Mouse (Mus musculus) forebrain, embryonic 14.5 days (tissue): Measurements from ENCODE around the gene Sprr2a3. TPM values are rescaled to one million over a fixed set of nuclear protein-coding genes. Genes with fewer than 3 reads are reported as not detected.
"Not testable (repeated sequence)": the region's sequence is repeated elsewhere in the genome, so short reads cannot be mapped to it uniquely, and the experiment has no call there.

Experiments
- ATAC-seq: fragments of 200-750 bp; cut with Nextera tagmentation; 2 replicates; pipeline ENCODE4 v1.8.0; 2017; ENCODE audit warnings: mild to moderate bottlenecking, moderate library complexity
- DNase-seq: peaks from one replicate; pipeline ENCODE4 v3.0.0-alpha.2; 2015; ENCODE audit warnings: low spot score
- H3K27ac ChIP-seq: fragments of 300-500 bp; sonication (generic); 2 replicates; pipeline ENCODE4 v1.5.1; 2014; ENCODE audit warnings: low read depth, mild to moderate bottlenecking, control low read depth, low read length, moderate library complexity
- H3K27me3 ChIP-seq: fragments of 300-500 bp; sonication (generic); replicated peaks from 2 replicates; pipeline ENCODE4 v1.6.1; 2014; ENCODE audit warnings: low read length, control low read depth, mixed read lengths; ENCODE audit not compliant: control insufficient read depth, insufficient read depth
- H3K36me3 ChIP-seq: fragments of 300-500 bp; sonication (generic); 2 replicates; pipeline ENCODE4 v1.6.1; 2014; ENCODE audit warnings: low read length, control low read depth; ENCODE audit not compliant: control insufficient read depth, insufficient read depth
- H3K4me1 ChIP-seq: fragments of 300-500 bp; sonication (generic); 2 replicates; pipeline ENCODE4 v1.6.1; 2014; ENCODE audit warnings: antibody characterized with exemption, low read length, control low read depth; ENCODE audit not compliant: control insufficient read depth, insufficient read depth
- H3K4me2 ChIP-seq: fragments of 300-500 bp; sonication (generic); 2 replicates; pipeline ENCODE4 v1.6.1; 2014; ENCODE audit warnings: mild to moderate bottlenecking, control low read depth, low read length
- H3K4me3 ChIP-seq: fragments of 300-500 bp; sonication (generic); 2 replicates; pipeline ENCODE4 v1.5.1; 2014; ENCODE audit warnings: low read depth, low read length, control low read depth
- H3K9ac ChIP-seq: fragments of 300-500 bp; sonication (generic); 2 replicates; pipeline ENCODE4 v1.6.1; 2014; ENCODE audit warnings: mild to moderate bottlenecking, low read length, control low read depth, moderate library complexity
- H3K9me3 ChIP-seq: fragments of 300-500 bp; sonication (generic); replicated peaks from 2 replicates; pipeline ENCODE4 v1.6.1; 2016; ENCODE audit warnings: low read length, control low read depth, mixed read lengths; ENCODE audit not compliant: control insufficient read depth
- WGBS: fragments of 180-500 bp; shearing (Covaris S2); extraction: QIAGEN DNeasy Blood & Tissue Kit; methylation state at CpG from one replicate; pipeline ENCODE4 v1.1.7; 2014; 5-methylcytosine and 5-hydroxymethylcytosine counted together
- polyA plus RNA-seq: library from polyadenylated mRNA; unstranded; fragments of >200 nt; fragmentation: Nextera tagmentation; extraction: Ambion mirVana; gene quantifications from 2 replicates; pipeline ENCODE4 v1.2.1, GENCODE M21; 2014

The Sprr2a3 gene
- polyA plus RNA-seq, 1 experiment from 2014 or later, result not detected

- H3K9me3 ChIP-seq, H3K27me3 ChIP-seq, ATAC-seq, H3K27ac ChIP-seq, H3K9ac ChIP-seq, H3K4me1 ChIP-seq, H3K4me3 ChIP-seq, DNase-seq, H3K4me2 ChIP-seq, H3K36me3 ChIP-seq: not testable (repeated sequence)
Observed at GRCm38 (mm10) chr3:92258526-92258925, 26.7 kb upstream of the Sprr2a3 start.

- H3K4me3 ChIP-seq, H3K4me2 ChIP-seq, H3K27me3 ChIP-seq, H3K4me1 ChIP-seq, H3K27ac ChIP-seq, DNase-seq, H3K9ac ChIP-seq, H3K36me3 ChIP-seq, H3K9me3 ChIP-seq, ATAC-seq: not testable (repeated sequence)
- no CpG with 5 or more reads among the region's 2 CpGs for WGBS
Observed at GRCm38 (mm10) chr3:92263462-92263861, 21.8 kb upstream of the Sprr2a3 start.

GRCm38 (mm10) chr3:92271414-92271985 lies 13.7 kb upstream of the Sprr2a3 start:
- 0 out of 2 replicates have a peak, but pooled peaks have one; percentile 32 for ATAC-seq
- not testable (repeated sequence) for H3K27ac ChIP-seq, H3K27me3 ChIP-seq, H3K4me1 ChIP-seq, H3K4me3 ChIP-seq, DNase-seq, H3K9me3 ChIP-seq, H3K4me2 ChIP-seq, H3K36me3 ChIP-seq, H3K9ac ChIP-seq
- WGBS, result no CpG with 5 or more reads among the region's 4 CpGs

GRCm38 (mm10) chr3:92273504-92273903 lies 11.7 kb upstream of the Sprr2a3 start:
- not testable (repeated sequence) for H3K9me3 ChIP-seq, H3K27me3 ChIP-seq, DNase-seq, H3K4me1 ChIP-seq, H3K4me2 ChIP-seq, ATAC-seq, H3K9ac ChIP-seq, H3K27ac ChIP-seq, H3K4me3 ChIP-seq, H3K36me3 ChIP-seq

GRCm38 (mm10) chr3:92274018-92274417 lies 11.2 kb upstream of the Sprr2a3 start:
- ATAC-seq, H3K9me3 ChIP-seq, H3K9ac ChIP-seq: not testable (repeated sequence)

GRCm38 (mm10) chr3:92279663-92280062 lies 5.6 kb upstream of the Sprr2a3 start:
- not testable (repeated sequence) for H3K27me3 ChIP-seq, H3K36me3 ChIP-seq, H3K4me2 ChIP-seq, DNase-seq, H3K9me3 ChIP-seq, ATAC-seq, H3K4me1 ChIP-seq, H3K4me3 ChIP-seq, H3K9ac ChIP-seq, H3K27ac ChIP-seq

More at GRCm38 (mm10) chr3:92274018-92274417, 11.2 kb upstream of the Sprr2a3 start:
- H3K4me3 ChIP-seq, H3K27ac ChIP-seq, H3K27me3 ChIP-seq, H3K36me3 ChIP-seq, H3K4me1 ChIP-seq, DNase-seq, H3K4me2 ChIP-seq: not testable (repeated sequence)
- WGBS, result no CpG with 5 or more reads among the region's 1 CpGs

- DNase-seq, H3K4me2 ChIP-seq, H3K9me3 ChIP-seq, ATAC-seq, H3K27ac ChIP-seq, H3K4me3 ChIP-seq, H3K9ac ChIP-seq, H3K36me3 ChIP-seq, H3K27me3 ChIP-seq, H3K4me1 ChIP-seq: not testable (repeated sequence)
- WGBS, result 86% methylated on average over 5 of the region's 12 CpGs
Observed at GRCm38 (mm10) chr3:92280963-92281606, 4.1 kb upstream of the Sprr2a3 start.

GRCm38 (mm10) chr3:92288489-92288888 lies 3.3 kb downstream of the Sprr2a3 start:
- 72% methylated on average over 3 of the region's 6 CpGs for WGBS
- not testable (repeated sequence) for H3K27me3 ChIP-seq, H3K4me1 ChIP-seq, ATAC-seq, H3K4me2 ChIP-seq, H3K4me3 ChIP-seq, H3K36me3 ChIP-seq, H3K27ac ChIP-seq, H3K9ac ChIP-seq, DNase-seq, H3K9me3 ChIP-seq

- Histone ChIP-seq H3K27me3 (no peaks in the 10 kb centered on the region), H3K9ac (no peak overlapping the region), H3K36me3 (no peaks in the 10 kb centered on the region), H3K4me1 (no peaks in the 10 kb centered on the region), H3K4me3 (no peak overlapping the region), H3K4me2 (no peak overlapping the region), H3K27ac (no peak overlapping the region), H3K9me3 (no peaks in the 10 kb centered on the region)
- WGBS, result 93% methylated on average over 1 of the region's 1 CpGs
- DNase-seq (no peak), ATAC-seq (no peak)
Observed at GRCm38 (mm10) chr3:92307406-92307805, 22.2 kb downstream of the Sprr2a3 start.
